Mouse (Mus musculus): ENCODE measurements around the gene Phf20. TPM values are rescaled to one million over a fixed set of nuclear protein-coding genes. Genes with fewer than 3 reads are reported as not detected.
A peak's percentile ranks its signal among the peaks of the same experiment; 100 is the strongest.

Gene Phf20
- polyA plus RNA-seq, 2 experiments, result 2.9 to 10.1 TPM

DNA sequence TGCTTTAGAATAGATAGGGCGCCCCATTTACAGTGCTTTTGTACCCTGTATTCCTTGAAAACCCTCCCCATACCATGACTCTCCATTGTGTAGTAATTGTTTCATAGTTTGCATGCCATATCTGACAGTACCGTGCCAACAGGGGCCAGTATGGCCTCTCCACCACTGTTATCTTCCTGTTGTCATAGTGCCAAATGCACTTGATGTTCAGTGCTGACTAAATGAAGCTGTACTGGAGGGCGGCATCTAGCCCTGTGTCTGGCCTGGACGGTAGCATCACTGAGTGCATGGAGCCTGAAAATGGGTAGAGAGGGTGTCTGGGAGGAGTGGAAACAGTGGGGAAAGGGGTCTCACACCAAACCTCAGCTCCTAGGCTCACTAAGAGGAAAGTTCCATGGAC is 143.8 kb downstream of the Phf20 start:
- TF ChIP-seq CTCF (IDR thresholded peaks at IDR 0.05; ENCODE audit: low read depth) (no peak), EP300 (IDR thresholded peaks at IDR 0.05; ENCODE audit: low read depth) (no peak)

GRCm38 (mm10) chr2:156344775-156345532 is 148.7 kb downstream of the Phf20 start:
- 51% methylated on average over 12 of the region's 12 CpGs for WGBS (ENCODE audit: insufficient replicate concordance)
- no peaks in the 10 kb centered on the region for H3K36me3 ChIP-seq (replicated peaks; ENCODE audit: control insufficient read depth, insufficient read depth, low read depth)
- H3K27ac ChIP-seq, result no peak overlapping the region
- H3K4me2 ChIP-seq (ENCODE audit: low read depth), result no peak overlapping the region
- H3K9ac ChIP-seq (replicated peaks), result no peak overlapping the region
- DNase-seq (ENCODE audit: low read depth in 3 of 3, low spot score in 3 of 3) (peak in 1 of 3 experiments; percentile 10), ATAC-seq (ENCODE audit: insufficient read depth) (no peak)
- H3K4me3 ChIP-seq (ENCODE audit: insufficient read depth in 1 of 2, low read depth in 2 of 2, low read length in 2 of 2), result no peak overlapping the region
- H3K4me1 ChIP-seq (replicated peaks; ENCODE audit: control insufficient read depth in 2 of 2, insufficient read depth in 2 of 2, low read length in 1 of 2), result no peaks in the 10 kb centered on the region
- H3K27me3 ChIP-seq (ENCODE audit: control insufficient read depth, insufficient read depth, low read length), result no peaks in the 10 kb centered on the region
- H3K9me3 ChIP-seq (ENCODE audit: control insufficient read depth, low read length), result no peaks in the 10 kb centered on the region
- TF ChIP-seq CTCF (IDR thresholded peaks at IDR 0.05; ENCODE audit: low read depth), result peak; percentile 16
- TF ChIP-seq EP300 (IDR thresholded peaks at IDR 0.05; ENCODE audit: low read depth), result no peak

More for the DNA sequence above, 143.8 kb downstream of the Phf20 start:
- no peaks in the 10 kb centered on the region for H3K27me3 ChIP-seq (ENCODE audit: control insufficient read depth, insufficient read depth, low read length)
- no peak overlapping the region for H3K9ac ChIP-seq (replicated peaks)
- ATAC-seq (ENCODE audit: insufficient read depth) (no peak), DNase-seq (ENCODE audit: low read depth in 3 of 3, low spot score in 3 of 3) (no peak)
- no peak overlapping the region for H3K4me3 ChIP-seq (ENCODE audit: insufficient read depth in 1 of 2, low read depth in 2 of 2, low read length in 2 of 2)
- no peaks in the 10 kb centered on the region for H3K9me3 ChIP-seq (ENCODE audit: control insufficient read depth, low read length)
- no peak overlapping the region for H3K27ac ChIP-seq
- no peaks in the 10 kb centered on the region for H3K4me1 ChIP-seq (replicated peaks; ENCODE audit: control insufficient read depth in 2 of 2, insufficient read depth in 2 of 2, low read length in 1 of 2)
- 58% methylated on average over 4 of the region's 4 CpGs for WGBS (ENCODE audit: insufficient replicate concordance)
- H3K36me3 ChIP-seq (replicated peaks; ENCODE audit: control insufficient read depth, insufficient read depth, low read depth), result no peaks in the 10 kb centered on the region
- no peak overlapping the region for H3K4me2 ChIP-seq (ENCODE audit: low read depth)

GRCm38 (mm10) chr2:156348812-156349211 is 152.5 kb downstream of the Phf20 start:
- no peaks in the 10 kb centered on the region for H3K27me3 ChIP-seq (ENCODE audit: control insufficient read depth, insufficient read depth, low read length)
- H3K4me2 ChIP-seq (ENCODE audit: low read depth), result no peak overlapping the region
- WGBS (ENCODE audit: insufficient replicate concordance), result 66% methylated on average over 4 of the region's 4 CpGs
- no peaks in the 10 kb centered on the region for H3K4me1 ChIP-seq (replicated peaks; ENCODE audit: control insufficient read depth in 2 of 2, insufficient read depth in 2 of 2, low read length in 1 of 2)
- no peak for ATAC-seq (ENCODE audit: insufficient read depth)
- no peak overlapping the region for H3K9ac ChIP-seq (replicated peaks)
- H3K4me3 ChIP-seq (ENCODE audit: insufficient read depth in 1 of 2, low read depth in 2 of 2, low read length in 2 of 2), result no peak overlapping the region
- H3K9me3 ChIP-seq (ENCODE audit: control insufficient read depth, low read length), result no peaks in the 10 kb centered on the region
- TF ChIP-seq EP300 (IDR thresholded peaks at IDR 0.05; ENCODE audit: low read depth) (no peak), CTCF (IDR thresholded peaks at IDR 0.05; ENCODE audit: low read depth) (no peak)
- no peak for DNase-seq (ENCODE audit: low read depth in 3 of 3, low spot score in 3 of 3)
- H3K27ac ChIP-seq, result no peak overlapping the region
- no peaks in the 10 kb centered on the region for H3K36me3 ChIP-seq (replicated peaks; ENCODE audit: control insufficient read depth, insufficient read depth, low read depth)

DNA sequence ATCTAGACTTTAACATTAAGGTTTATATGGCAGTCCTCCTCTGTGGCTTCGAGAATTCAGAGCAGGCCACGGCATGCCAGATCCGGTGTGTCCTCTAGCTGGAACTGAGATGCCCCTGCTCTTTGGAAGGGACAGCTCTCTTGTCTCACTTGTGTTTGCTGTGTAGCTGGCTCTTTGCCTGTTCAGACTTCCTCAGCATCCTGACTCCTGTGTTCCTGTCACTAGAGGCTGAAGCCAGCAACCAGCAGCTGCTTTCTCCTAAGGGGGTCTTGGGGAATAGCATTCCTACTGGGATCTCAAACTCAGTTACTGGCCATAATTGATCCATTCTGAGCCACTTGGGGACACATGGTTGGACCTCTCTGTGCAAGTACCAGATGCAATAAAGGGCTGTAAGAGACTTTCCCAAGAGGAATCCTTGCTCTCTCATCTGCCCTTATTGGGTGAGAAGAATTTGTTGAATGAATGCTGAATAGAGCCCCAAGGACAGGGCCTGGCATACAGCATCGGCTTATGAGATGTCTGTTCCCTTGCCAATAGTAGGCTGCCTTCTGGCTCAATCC is 153.1 kb downstream of the Phf20 start:
- no peaks in the 10 kb centered on the region for H3K27me3 ChIP-seq (ENCODE audit: control insufficient read depth, insufficient read depth, low read length)
- ATAC-seq (ENCODE audit: insufficient read depth) (no peak), DNase-seq (ENCODE audit: low read depth in 3 of 3, low spot score in 3 of 3) (no peak)
- H3K9me3 ChIP-seq (ENCODE audit: control insufficient read depth, low read length), result no peaks in the 10 kb centered on the region
- TF ChIP-seq CTCF (IDR thresholded peaks at IDR 0.05; ENCODE audit: low read depth), result no peak
- no peak for TF ChIP-seq EP300 (IDR thresholded peaks at IDR 0.05; ENCODE audit: low read depth)
- H3K27ac ChIP-seq, result no peak overlapping the region
- H3K36me3 ChIP-seq (replicated peaks; ENCODE audit: control insufficient read depth, insufficient read depth, low read depth), result no peaks in the 10 kb centered on the region
- H3K9ac ChIP-seq (replicated peaks), result no peak overlapping the region
- H3K4me3 ChIP-seq (ENCODE audit: insufficient read depth in 1 of 2, low read depth in 2 of 2, low read length in 2 of 2), result no peak overlapping the region
- no peak overlapping the region for H3K4me2 ChIP-seq (ENCODE audit: low read depth)
- 72% methylated on average over 4 of the region's 4 CpGs for WGBS (ENCODE audit: insufficient replicate concordance)
- no peaks in the 10 kb centered on the region for H3K4me1 ChIP-seq (replicated peaks; ENCODE audit: control insufficient read depth in 2 of 2, insufficient read depth in 2 of 2, low read length in 1 of 2)

GRCm38 (mm10) chr2:156351243-156351642 is 155.0 kb downstream of the Phf20 start:
- ATAC-seq (ENCODE audit: insufficient read depth), result no peak

More at GRCm38 (mm10) chr2:156351243-156351642, 155.0 kb downstream of the Phf20 start:
- no peak overlapping the region for H3K9ac ChIP-seq (replicated peaks)
- no peak overlapping the region for H3K27ac ChIP-seq
- H3K36me3 ChIP-seq (replicated peaks; ENCODE audit: control insufficient read depth, insufficient read depth, low read depth), result no peaks in the 10 kb centered on the region
- H3K9me3 ChIP-seq (ENCODE audit: control insufficient read depth, low read length), result no peaks in the 10 kb centered on the region
- no peaks in the 10 kb centered on the region for H3K4me1 ChIP-seq (replicated peaks; ENCODE audit: control insufficient read depth in 2 of 2, insufficient read depth in 2 of 2, low read length in 1 of 2)
- no peaks in the 10 kb centered on the region for H3K27me3 ChIP-seq (ENCODE audit: control insufficient read depth, insufficient read depth, low read length)
- no peak for TF ChIP-seq EP300 (IDR thresholded peaks at IDR 0.05; ENCODE audit: low read depth)
- peak; percentile 54 for TF ChIP-seq CTCF (IDR thresholded peaks at IDR 0.05; ENCODE audit: low read depth)
- no peak overlapping the region for H3K4me2 ChIP-seq (ENCODE audit: low read depth)
- no peak for DNase-seq (ENCODE audit: low read depth in 3 of 3, low spot score in 3 of 3)
- no peak overlapping the region for H3K4me3 ChIP-seq (ENCODE audit: insufficient read depth in 1 of 2, low read depth in 2 of 2, low read length in 2 of 2)
- 66% methylated on average over 7 of the region's 7 CpGs for WGBS (ENCODE audit: insufficient replicate concordance)

Measured in liver, embryonic 14.5 days (tissue).